Mouse (Mus musculus) cerebellum, adult 9-11 months (tissue): Measurements from ENCODE around the gene Ncan.

Source experiments
- DNase-seq: peaks from one replicate; pipeline ENCODE4 v3.0.0; 2022

The Ncan gene

DNA sequence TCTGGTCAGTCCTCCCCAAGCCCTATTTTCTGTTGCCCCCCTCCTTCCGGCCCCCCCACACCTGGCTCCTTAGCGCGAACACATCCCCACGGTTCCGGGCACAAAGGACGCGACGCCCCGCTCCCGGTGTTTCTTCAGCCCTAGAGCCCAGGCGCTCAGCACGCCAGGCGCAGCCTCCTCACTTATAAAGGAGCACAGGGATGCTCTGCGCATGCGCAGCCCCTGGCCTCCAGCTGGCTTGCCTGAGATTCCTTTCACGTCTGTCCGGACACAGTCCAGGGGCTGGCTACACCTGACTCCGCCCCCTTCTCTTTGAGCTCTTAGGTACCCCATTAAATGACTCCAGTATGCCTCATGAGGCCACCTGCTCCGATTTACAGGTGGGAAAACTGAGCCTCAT is at the start of gene Ncan:
Gene Ncan (minus strand): TSS at position 207 of the 400 bp plus-strand sequence.
- DNase-seq, result peak; percentile 90

- no peak for DNase-seq
Measured at GRCm38 (mm10) chr8:70170116-70170515, 49.4 kb upstream of the Ncan start.

DNA sequence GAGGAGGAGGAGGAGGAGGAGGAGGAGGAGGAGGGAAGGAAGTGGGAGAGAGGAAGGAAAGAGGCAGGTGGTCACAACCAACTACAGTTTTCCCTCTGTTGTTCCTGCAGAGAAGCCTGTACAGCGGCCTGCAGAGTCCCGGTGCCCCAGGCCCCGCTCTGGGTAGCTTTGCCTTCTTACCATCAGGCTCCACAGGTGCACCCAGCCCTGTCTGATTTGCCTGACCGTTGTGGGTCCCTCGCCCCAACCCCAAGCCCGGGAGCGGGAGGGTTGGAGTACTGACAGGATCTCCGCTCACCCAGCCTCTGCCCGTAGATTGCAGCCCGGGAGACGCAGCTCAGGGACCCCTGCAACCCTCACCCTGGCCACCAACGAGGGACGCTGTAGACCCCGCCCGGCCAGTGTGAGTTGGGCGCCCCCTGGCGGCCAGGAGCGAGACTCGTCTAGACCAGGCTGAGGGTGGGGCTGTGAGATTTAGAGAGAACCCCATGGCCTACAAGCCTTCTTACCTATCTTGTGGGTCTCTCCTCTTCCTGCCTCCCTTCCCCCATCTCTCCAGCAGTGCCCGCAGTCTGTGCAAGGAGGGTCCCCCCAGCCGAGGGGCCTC is 45.9 kb upstream of the Ncan start:
- peak; percentile 52 for DNase-seq

- DNase-seq, result no peak
Measured at GRCm38 (mm10) chr8:70163316-70163715, 42.6 kb upstream of the Ncan start.

DNA sequence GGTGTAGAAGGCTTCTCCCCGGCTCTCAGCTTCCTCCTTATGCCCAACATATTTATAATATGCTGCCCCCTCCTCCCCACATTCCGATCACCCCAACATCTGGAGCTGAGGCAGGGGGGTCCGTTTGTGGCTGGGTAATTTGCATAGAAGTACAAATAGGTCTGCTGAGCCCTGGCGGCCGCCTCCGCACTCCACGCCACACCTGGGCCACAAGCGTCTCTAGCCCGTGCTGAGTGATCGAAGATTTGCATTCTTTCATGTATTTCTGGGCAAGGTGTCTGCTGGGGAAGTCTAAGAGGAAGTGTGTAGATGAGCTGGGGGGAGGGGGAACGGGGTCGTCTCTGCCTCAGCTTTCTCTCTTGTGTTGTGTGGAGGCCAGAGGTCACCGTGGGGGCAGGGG is 39.3 kb upstream of the Ncan start:
- DNase-seq, result no peak

GRCm38 (mm10) chr8:70159211-70159610 is 38.5 kb upstream of the Ncan start:
- DNase-seq, result no peak

DNA sequence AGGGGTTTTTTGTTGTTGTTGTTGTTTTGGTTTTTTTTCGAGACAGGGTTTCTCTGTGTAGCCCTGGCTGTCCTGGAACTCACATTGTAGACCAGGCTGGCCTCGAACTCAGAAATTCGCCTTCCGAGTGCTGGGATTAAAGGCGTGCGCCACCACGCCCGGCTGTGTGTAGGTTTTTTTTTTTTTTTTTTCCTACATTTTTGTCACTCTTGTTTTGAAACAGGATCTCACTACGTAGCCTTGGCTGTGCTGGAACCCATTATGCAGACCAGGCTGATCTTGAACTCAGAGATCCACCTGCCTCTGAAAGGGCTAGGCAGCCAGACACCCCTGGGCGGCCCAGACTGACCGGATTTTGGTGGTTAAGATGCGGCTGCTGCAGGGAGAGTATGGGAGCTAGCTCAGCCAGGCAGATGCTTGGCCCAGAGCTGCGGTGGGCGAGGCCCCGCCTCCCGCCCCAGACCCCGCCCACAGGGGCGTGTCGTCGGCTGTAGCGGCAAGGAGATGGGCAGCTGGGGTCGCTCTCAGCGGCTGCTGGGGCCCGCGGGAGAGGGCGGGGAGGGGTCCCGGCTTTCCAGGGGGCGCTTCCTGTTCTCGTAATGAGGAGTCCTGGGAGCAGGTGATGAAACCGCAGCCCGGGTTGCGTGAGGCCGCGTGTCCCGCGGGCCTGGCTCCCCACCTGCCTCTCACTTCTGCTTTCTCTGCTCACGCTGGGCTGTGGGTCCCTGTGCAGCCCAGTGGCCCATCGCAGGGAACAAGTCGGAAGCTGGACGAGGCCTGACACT is 37.6 kb upstream of the Ncan start:
- DNase-seq, result peak; percentile 44

GRCm38 (mm10) chr8:70157240-70157800 is 36.6 kb upstream of the Ncan start:
- DNase-seq, result no peak

GRCm38 (mm10) chr8:70152537-70153257 is 32.0 kb upstream of the Ncan start:
- DNase-seq, result no peak

DNA sequence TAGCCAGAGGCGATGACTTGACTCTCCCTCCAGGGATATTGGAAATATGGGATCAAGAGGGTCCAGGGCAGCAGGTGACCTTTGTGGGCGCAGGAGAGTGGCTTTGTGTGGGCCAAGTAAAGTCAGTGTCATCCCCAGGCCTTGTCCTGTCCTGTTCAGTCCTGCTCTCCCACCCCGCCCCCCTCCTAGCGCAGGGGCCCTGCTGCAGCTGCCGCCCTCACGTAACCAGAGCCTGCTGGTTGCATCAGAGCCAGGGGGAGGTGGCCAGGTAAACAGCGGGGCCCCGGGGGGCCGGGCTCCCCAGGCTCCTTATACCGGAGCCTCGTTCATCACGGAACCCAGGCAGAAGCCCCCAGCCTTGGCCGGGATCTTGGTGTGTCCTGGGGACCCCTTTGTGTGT is 29.5 kb upstream of the Ncan start:
- DNase-seq, result no peak

- DNase-seq, result no peak
Measured at GRCm38 (mm10) chr8:70147678-70148607, 27.3 kb upstream of the Ncan start.

DNA sequence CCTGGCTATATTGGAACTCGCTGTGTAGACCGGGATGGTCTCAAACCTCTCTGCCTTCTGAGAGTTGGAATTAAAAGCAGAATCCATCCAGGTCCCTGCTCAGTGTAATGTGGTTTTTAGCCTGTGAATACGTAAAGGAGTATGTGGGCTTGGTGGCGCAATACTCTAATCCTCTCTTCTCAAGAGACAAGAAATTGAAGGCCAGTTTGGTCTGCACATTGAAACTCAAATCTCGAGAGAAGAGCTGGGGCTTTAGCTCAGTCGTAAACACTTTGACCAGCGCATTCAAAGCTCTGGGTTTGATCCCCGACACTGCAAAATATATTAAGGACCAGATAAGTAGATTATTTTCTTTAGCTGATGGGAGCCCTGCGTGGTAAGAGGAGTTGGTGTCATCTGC is 19.3 kb upstream of the Ncan start:
- DNase-seq, result no peak

GRCm38 (mm10) chr8:70139026-70139857 is 18.6 kb upstream of the Ncan start, which contains the start of the genes Rfxank, Borcs8 and Mef2b:
Rfxank (minus strand) TSS chr8:70139154.
Borcs8 (plus strand) TSS chr8:70139499.
Mef2b (plus strand) TSS chr8:70139711.
- DNase-seq, result peak; percentile 99

DNA sequence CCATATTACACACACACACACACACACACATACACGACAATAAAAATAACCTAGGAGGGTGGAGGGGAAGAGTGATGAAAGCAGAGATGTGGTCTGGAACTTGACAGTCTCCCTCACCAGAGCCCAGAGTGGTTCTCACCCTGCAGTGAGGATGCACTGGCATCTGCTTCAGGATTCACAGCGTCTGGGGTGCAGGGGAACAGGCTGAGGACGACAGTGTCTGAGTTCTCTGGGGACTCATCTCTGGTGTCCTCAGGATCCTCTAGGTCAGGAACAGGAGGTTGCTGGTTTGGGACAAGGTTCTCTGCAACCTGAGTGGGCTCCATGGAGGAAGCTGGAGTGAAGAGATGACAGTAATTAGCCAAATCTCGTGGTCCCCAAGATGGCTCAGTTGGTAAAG is 17.2 kb upstream of the Ncan start:
- DNase-seq, result no peak

- DNase-seq, result no peak
Measured at GRCm38 (mm10) chr8:70136591-70136990, 15.9 kb upstream of the Ncan start.

- no peak for DNase-seq
Measured at GRCm38 (mm10) chr8:70134931-70135330, 14.3 kb upstream of the Ncan start.

DNA sequence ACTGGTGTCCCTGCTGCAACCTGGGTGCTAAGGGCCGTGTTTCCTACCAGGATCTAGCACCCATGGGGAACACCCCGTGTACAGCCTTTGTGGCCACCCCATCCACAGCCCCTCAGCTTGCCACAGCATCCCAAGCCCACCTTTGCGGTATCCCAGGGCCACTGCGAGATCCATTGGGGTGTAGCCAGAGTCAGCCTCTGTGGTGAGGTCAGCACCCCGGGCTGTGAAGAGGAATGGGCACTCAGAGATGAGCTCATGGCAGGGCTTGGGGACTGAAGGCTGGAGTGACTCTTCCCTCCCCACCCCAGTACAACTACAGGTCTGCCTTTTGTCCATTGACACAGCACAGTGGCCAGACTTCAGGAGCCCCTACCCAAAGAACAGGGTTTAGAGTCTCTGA is 13.4 kb upstream of the Ncan start:
- no peak for DNase-seq

DNA sequence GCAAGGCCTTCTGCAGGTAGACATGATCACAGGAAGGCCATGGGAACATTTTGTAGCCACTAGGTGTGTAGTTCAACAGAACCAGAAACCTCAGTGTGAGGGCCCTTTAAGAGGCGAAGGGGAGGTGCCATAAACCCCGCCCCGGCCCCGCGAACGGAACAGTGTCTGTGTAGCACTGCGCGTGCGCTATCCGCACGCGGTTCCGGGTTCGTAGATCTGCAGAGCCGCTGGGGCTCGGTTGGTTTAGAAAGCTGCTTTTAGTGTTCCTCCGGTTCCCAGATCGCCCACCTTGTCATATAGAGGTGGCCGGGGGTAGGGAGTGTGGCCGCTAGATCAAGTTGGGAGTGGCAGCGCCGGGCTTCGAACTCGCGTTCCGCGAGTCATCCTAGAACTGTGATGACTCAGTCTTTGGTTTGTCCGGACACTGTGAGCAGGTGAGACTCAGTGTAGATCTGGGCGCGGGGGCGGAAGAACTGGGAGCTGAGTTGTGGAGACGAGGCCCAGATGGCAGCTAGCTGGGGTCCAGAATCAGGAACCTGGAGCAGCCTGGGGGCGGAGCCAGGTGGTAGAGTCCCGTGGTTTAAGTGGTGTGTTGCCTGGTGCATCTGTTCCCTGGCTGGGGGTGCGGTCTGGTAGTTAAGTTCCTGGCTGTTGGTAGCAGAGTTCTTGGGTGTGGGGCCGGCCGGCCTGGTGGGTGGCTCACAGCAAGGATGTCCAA is 10.7 kb upstream of the Ncan start, which contains the start of gene Nr2c2ap:
Gene Nr2c2ap (plus strand): TSS at position 168 of the 718 bp plus-strand sequence.
- DNase-seq, result peak; percentile 84

DNA sequence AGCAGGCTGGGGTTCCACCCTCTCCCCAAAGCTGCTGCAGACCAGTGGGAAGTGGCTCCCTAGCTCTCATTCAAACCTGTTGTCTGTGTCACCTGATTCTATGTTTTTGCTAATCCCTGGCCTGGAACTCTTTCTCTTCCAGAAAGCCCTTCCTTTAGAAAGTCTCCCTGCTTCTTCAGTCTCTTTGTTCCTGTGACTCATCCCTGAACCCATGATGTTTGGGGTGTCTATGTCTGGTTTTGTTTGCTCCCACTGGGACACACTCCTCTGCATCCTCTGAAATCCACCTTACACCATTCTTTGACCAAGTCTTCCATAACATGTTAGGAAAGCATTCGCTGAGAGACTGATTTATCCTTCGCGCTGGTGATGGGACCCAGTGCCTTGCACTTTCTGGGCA is 9.4 kb upstream of the Ncan start:
- no peak for DNase-seq

GRCm38 (mm10) chr8:70129309-70129952 is 8.8 kb upstream of the Ncan start:
- peak; percentile 70 for DNase-seq
